Mouse (Mus musculus): ENCODE measurements around the gene Neurl4.
"Not testable (repeated sequence)": the region's sequence is repeated elsewhere in the genome, so short reads cannot be mapped to it uniquely, and the experiment has no call there.

Gene Neurl4

DNA sequence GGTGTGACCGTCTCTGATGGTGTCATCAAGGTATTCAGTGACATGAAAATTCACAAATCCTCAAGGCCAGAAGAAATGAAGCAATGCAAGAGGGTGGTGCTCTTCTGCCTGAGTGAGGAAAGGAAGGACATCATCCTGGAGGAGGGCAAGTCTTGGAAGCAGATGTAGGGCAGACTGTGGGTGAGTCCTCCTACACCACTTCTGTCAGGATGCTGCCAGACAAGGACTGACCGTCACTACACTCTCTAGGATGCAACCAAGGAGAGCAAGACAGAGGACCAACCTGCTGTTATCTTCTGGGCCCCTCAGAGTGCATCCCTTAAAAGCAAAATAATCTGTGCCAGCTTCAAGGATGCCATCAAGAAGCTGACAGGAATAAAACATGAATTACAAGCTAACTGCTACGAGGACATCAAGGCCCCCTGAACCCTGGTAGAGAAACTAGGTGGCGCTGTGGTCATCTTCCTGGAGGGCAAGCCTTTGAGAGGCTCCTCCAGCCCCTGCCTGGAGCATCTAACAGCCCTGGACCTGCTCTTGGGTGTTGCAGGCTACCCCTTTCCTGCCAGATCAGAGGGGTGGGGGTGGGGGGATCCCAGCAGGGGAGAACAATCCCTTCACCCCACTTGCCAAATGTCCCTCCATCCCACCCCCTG lies 50.1 kb downstream of the Neurl4 start:
- in situ Hi-C loops (cut with MseI, MboI): no loop called here

- in situ Hi-C loops (cut with MseI, MboI): no loop called here
Measured at GRCm38 (mm10) chr11:69952274-69952673, 51.4 kb downstream of the Neurl4 start.

- in situ Hi-C loops (cut with MseI, MboI): no loop called here
Measured at GRCm38 (mm10) chr11:69953267-69953915, 52.5 kb downstream of the Neurl4 start.

DNA sequence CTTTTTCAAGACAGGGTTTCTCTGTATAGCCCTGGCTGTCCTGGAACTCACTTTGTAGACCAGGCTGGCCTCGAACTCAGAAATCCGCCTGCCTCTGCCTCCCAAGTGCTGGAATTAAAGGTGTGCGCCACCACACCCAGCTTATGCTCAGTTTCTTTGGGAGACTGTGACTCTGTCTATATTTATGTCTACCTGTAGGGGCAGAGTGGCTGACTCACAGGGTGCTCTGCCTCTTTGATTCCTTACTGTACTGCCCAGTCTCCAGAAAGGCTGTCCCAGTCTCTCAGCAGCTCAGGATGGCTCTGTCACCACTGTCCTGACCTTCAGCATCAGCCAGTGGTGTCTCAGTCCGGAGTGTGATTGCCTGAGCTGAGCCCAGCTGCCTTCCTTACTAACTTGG lies 54.7 kb downstream of the Neurl4 start:
- in situ Hi-C loops (cut with MseI, MboI): not testable (repeated sequence)

DNA sequence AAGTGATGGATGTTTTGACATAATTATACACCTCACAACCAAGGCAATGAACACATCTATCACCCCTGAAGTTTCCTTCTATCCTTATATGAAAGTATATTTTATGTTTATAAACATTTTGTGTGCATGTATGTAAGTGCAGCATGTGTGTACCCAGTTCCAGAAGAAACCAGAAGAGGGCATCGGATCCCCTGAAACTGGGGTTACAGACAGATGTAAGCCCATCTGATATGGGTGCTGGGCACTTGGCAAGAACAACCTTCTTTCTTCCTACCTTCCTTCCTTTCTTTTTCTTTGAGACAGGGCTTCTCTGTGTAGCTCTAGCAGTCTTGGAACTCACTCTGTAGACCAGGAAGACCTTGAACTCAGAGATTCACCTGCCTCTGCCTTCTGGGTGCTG lies 55.3 kb downstream of the Neurl4 start:
- in situ Hi-C loops (cut with MseI, MboI): no loop called here

DNA sequence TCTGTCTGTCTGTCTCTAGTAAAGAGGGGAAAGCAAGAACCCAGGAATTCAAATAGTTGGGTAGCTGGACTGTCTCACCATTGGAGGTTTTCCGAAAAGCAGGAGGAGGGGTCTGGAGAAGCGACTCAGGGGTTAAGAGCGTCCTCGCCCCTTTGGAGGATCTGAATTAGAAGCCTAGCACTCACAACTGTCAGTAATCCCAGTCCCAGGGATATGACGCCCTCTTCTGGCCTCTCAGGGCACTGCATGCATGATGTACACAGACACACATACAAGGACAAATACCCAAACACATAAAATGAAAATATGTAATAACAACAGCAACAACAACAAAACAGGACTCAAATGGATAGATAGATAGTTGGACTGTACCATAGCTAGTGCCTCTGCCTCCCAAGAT lies 59.7 kb downstream of the Neurl4 start:
- in situ Hi-C loops (cut with MseI, MboI): loop anchor here in 1 of 2 experiments (5.0 kb wide), 1 partner anchor 33 kb away; no protein-coding TSS in a partner anchor

DNA sequence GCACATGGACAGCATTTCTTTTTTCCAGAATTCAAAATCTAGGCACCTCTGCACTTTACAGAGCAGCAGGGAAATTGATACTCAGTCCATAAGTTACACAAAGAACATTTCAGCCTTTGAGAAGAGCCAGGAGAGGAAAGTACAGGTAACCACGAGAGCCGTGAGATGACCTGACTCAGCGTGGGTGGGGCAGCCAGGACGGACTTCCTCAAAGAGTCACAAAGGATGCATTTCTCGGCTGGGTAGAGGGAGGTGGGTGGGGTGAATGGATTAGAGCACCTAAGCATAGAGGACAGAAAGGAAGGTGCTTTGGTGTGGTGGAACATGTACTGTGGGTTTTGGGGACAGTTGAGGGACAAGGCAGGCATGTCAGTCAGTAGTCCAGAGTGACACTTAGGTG lies 61.0 kb downstream of the Neurl4 start:
- in situ Hi-C loops (cut with MseI, MboI): loop anchor here in 1 of 2 experiments (5.0 kb wide), 1 partner anchor 35 kb away; no protein-coding TSS in a partner anchor

Data from mouse trophoblast stem cell (cell line).